In genomic region chr11:77783747-77784646, GRCm38 (mm10) we compare ENCODE assay signal across 8 mouse cellular contexts. TPM values are rescaled to one million over a fixed set of nuclear protein-coding genes. Genes with fewer than 3 reads are reported as not detected.
DNase-seq lines count a peak whose midpoint lies in the region; ATAC-seq and TF ChIP-seq lines count a peak whose summit lies in the region.

No protein-coding gene starts in this region.

- H3K4me2 ChIP-seq in embryonic facial prominence, embryonic 13.5 days: peak overlapping the region; percentile 47
- H3K4me2 ChIP-seq in hindbrain, embryonic 15.5 days: no peak overlapping the region
- peak overlapping the region; percentile 89 for H3K4me2 ChIP-seq in liver, embryonic 13.5 days

- TF ChIP-seq POLR2A in spleen, adult 2 months (IDR thresholded peaks at IDR 0.05; ENCODE audit: low read depth, low read length): no peak

- 11% methylated on average over 18 of the region's 18 CpGs for WGBS in spleen, adult 2 months
- 40% methylated on average over 18 of the region's 18 CpGs for WGBS in embryonic facial prominence, embryonic 13.5 days
- 50% methylated on average over 18 of the region's 18 CpGs for WGBS in hindbrain, embryonic 15.5 days
- WGBS in liver, embryonic 13.5 days (ENCODE audit: insufficient replicate concordance): 10% methylated on average over 18 of the region's 18 CpGs

- no peaks in the 10 kb centered on the region for H3K36me3 ChIP-seq in spleen, adult 2 months (ENCODE audit: control insufficient read depth, insufficient read depth, low read length)
- peaks cover 13% of the 10 kb centered on the region for H3K36me3 ChIP-seq in embryonic facial prominence, embryonic 13.5 days
- no peaks in the 10 kb centered on the region for H3K36me3 ChIP-seq in hindbrain, embryonic 15.5 days
- peaks cover 29% of the 10 kb centered on the region for H3K36me3 ChIP-seq in liver, embryonic 13.5 days

- peak; percentile 52; the same call in 1 of the 2 replicates for ATAC-seq in embryonic facial prominence, embryonic 13.5 days (ENCODE audit: insufficient number of reproducible peaks, insufficient read depth, low FRiP score, low TSS enrichment, low read depth)
- peak; percentile 31 for ATAC-seq in hindbrain, embryonic 15.5 days (ENCODE audit: low FRiP score, low read depth)
- peak; percentile 68 for ATAC-seq in liver, embryonic 13.5 days (ENCODE audit: low read depth)

- no peaks in the 10 kb centered on the region for H3K9me3 ChIP-seq in embryonic facial prominence, embryonic 13.5 days
- no peaks in the 10 kb centered on the region for H3K9me3 ChIP-seq in hindbrain, embryonic 15.5 days
- no peaks in the 10 kb centered on the region for H3K9me3 ChIP-seq in liver, embryonic 13.5 days (replicated peaks)

- peak overlapping the region; percentile 52 for H3K27ac ChIP-seq in spleen, adult 2 months (ENCODE audit: insufficient read depth, low read length)
- H3K27ac ChIP-seq in embryonic facial prominence, embryonic 13.5 days: peak overlapping the region; percentile 92
- H3K27ac ChIP-seq in hindbrain, embryonic 15.5 days (replicated peaks): peak overlapping the region; percentile 67; the same call in 1 of the 2 replicates
- H3K27ac ChIP-seq in liver, embryonic 13.5 days: peak overlapping the region; percentile 97

- DNase-seq in spleen, adult 2 months (ENCODE audit: low read depth in 1 of 2, low spot score in 2 of 2): no peak
- DNase-seq in spleen, postnatal 14 days (ENCODE audit: low spot score in 2 of 2): no peak
- DNase-seq in liver, embryonic 13.5 days: no peak
- DNase-seq in naive thymus-derived CD4-positive, alpha-beta T cell, adult 2 months (ENCODE audit: low read depth): peak; percentile 61
- no peak for DNase-seq in yolk sac, embryonic 10.5 days (ENCODE audit: low spot score)
- DNase-seq in gastrocnemius, postnatal 25 days: no peak

- peaks cover 8% of the 10 kb centered on the region; the same call in 1 of the 2 replicates for H3K4me1 ChIP-seq in spleen, adult 2 months (ENCODE audit: control insufficient read depth, insufficient read depth, insufficient read length)
- peaks cover 37% of the 10 kb centered on the region for H3K4me1 ChIP-seq in embryonic facial prominence, embryonic 13.5 days
- peaks cover 49% of the 10 kb centered on the region for H3K4me1 ChIP-seq in hindbrain, embryonic 15.5 days (replicated peaks)
- peaks cover 99% of the 10 kb centered on the region for H3K4me1 ChIP-seq in liver, embryonic 13.5 days (replicated peaks)

- 0 out of 2 replicates have a peak overlapping the region, but pooled peaks have one; percentile 31 for H3K4me3 ChIP-seq in spleen, adult 2 months (ENCODE audit: extremely low read depth, insufficient read depth, insufficient read length)
- H3K4me3 ChIP-seq in embryonic facial prominence, embryonic 13.5 days: peak overlapping the region; percentile 13; the same call in 1 of the 2 replicates
- H3K4me3 ChIP-seq in hindbrain, embryonic 15.5 days: no peak overlapping the region
- H3K4me3 ChIP-seq in liver, embryonic 13.5 days (replicated peaks): peak overlapping the region; percentile 54

- TF ChIP-seq CTCF in spleen, adult 2 months (IDR thresholded peaks at IDR 0.05; ENCODE audit: extremely low read depth, insufficient read depth, insufficient read length, insufficient replicate concordance): peak; percentile 8; the same call in 1 of the 2 replicates

- no peaks in the 10 kb centered on the region for H3K27me3 ChIP-seq in spleen, adult 2 months (ENCODE audit: control insufficient read depth, insufficient read depth, low read length)
- H3K27me3 ChIP-seq in embryonic facial prominence, embryonic 13.5 days: no peaks in the 10 kb centered on the region
- H3K27me3 ChIP-seq in hindbrain, embryonic 15.5 days: no peaks in the 10 kb centered on the region
- no peaks in the 10 kb centered on the region for H3K27me3 ChIP-seq in liver, embryonic 13.5 days

- H3K9ac ChIP-seq in embryonic facial prominence, embryonic 13.5 days: peak overlapping the region; percentile 54
- peak overlapping the region; percentile 10; the same call in 1 of the 2 replicates for H3K9ac ChIP-seq in hindbrain, embryonic 15.5 days
- H3K9ac ChIP-seq in liver, embryonic 13.5 days: peak overlapping the region; percentile 77

RNA-seq across cellular contexts. Expression of gene Gm10277, which starts 3.5 kb away (rescaled TPM):
- polyA plus RNA-seq in spleen, adult 2 months (2012; rRNA removed): not detected in 2 replicates
- polyA plus RNA-seq in embryonic facial prominence, embryonic 13.5 days (2015; fragmentation: Nextera tagmentation; extraction: Ambion mirVana): 1.8 TPM in 2 replicates
- polyA plus RNA-seq in hindbrain, embryonic 15.5 days (2015; fragmentation: Nextera tagmentation; extraction: Ambion mirVana): 1.4 and 1.9 TPM in 2 replicates
- polyA plus RNA-seq in liver, embryonic 13.5 days (2015; fragmentation: Nextera tagmentation; extraction: Ambion mirVana): 0.57 and 0.78 TPM in 2 replicates
- not detected for total RNA-seq in gastrocnemius, postnatal 25 days (2021)

RNA-seq across cellular contexts. Expression of gene Myo18a, which starts 21.0 kb away (rescaled TPM):
- polyA plus RNA-seq in spleen, adult 2 months (2012; rRNA removed): 52.3 and 54.5 TPM in 2 replicates
- polyA plus RNA-seq in embryonic facial prominence, embryonic 13.5 days (2015; fragmentation: Nextera tagmentation; extraction: Ambion mirVana): 28.4 and 34.0 TPM in 2 replicates
- polyA plus RNA-seq in hindbrain, embryonic 15.5 days (2015; fragmentation: Nextera tagmentation; extraction: Ambion mirVana): 43.7 and 48.3 TPM in 2 replicates
- polyA plus RNA-seq in liver, embryonic 13.5 days (2015; fragmentation: Nextera tagmentation; extraction: Ambion mirVana): 17.3 and 21.8 TPM in 2 replicates
- 100 to 1,000 TPM; 329 to 377 TPM for total RNA-seq in gastrocnemius, postnatal 25 days (2021)

RNA-seq across cellular contexts. Expression of gene Cryba1, which starts 58.9 kb away (rescaled TPM):
- not detected in 2 replicates for polyA plus RNA-seq in spleen, adult 2 months (2012; rRNA removed)
- polyA plus RNA-seq in embryonic facial prominence, embryonic 13.5 days (2015; fragmentation: Nextera tagmentation; extraction: Ambion mirVana): 1.1 TPM in 1 of 2 replicates, not detected in the other
- 0.29 and 0.34 TPM in 2 replicates for polyA plus RNA-seq in hindbrain, embryonic 15.5 days (2015; fragmentation: Nextera tagmentation; extraction: Ambion mirVana)
- polyA plus RNA-seq in liver, embryonic 13.5 days (2015; fragmentation: Nextera tagmentation; extraction: Ambion mirVana): 0.24 TPM in 1 of 2 replicates, not detected in the other
- total RNA-seq in gastrocnemius, postnatal 25 days (2021): not detected

Comparison
In these comparisons a context has a peak if more than half of its experiments do, and no peak if none do; other contexts are left out.
1. H3K9ac ChIP-seq: peak in every context shown above with its lines; median percentile 77 in liver, embryonic 13.5 days; 54 in embryonic facial prominence, embryonic 13.5 days; 10 in hindbrain, embryonic 15.5 days.